Mouse (Mus musculus): Measurements from ENCODE around the gene Phc2.

- TF ChIP-seq CTCF (IDR thresholded peaks at IDR 0.05; ENCODE audit: insufficient read depth, low read length) = no peak
- no peak for TF ChIP-seq POLR2A (IDR thresholded peaks at IDR 0.05; ENCODE audit: borderline replicate concordance, extremely low read depth, low read depth, low read length)
Observed at GRCm38 (mm10) chr4:128729709-128730037, 75.2 kb downstream of the Phc2 start.
